In genomic region chr16:29734324-29734723, GRCm38 (mm10) we compare ENCODE assay signal across 8 mouse cellular contexts.
DNase-seq lines count a peak whose midpoint lies in the region; ATAC-seq and TF ChIP-seq lines count a peak whose summit lies in the region.

No protein-coding gene starts in this region.

- H3K9ac ChIP-seq in stomach, embryonic 16.5 days (ENCODE audit: low read length), result peak overlapping the region; percentile 64; the same call in 1 of the 2 replicates

- TF ChIP-seq CTCF in layer of hippocampus, adult 2 months (conservative IDR thresholded peaks at IDR 0.05), result peak; percentile 91

- peak overlapping the region; percentile 34; the same call in 1 of the 2 replicates for H3K4me3 ChIP-seq in forebrain, embryonic 10.5 days
- H3K4me3 ChIP-seq in layer of hippocampus, adult 2 months, result no peak overlapping the region
- no peak overlapping the region for H3K4me3 ChIP-seq in stomach, embryonic 16.5 days (replicated peaks; ENCODE audit: low read length)

- peak overlapping the region; percentile 42 for H3K4me2 ChIP-seq in stomach, embryonic 16.5 days (ENCODE audit: low read depth, low read length)

- no peak for DNase-seq in frontal cortex, postnatal 14 days (ENCODE audit: low spot score in 2 of 2)
- peak; percentile 72 for DNase-seq in adrenal gland, postnatal 14 days
- peak; percentile 62 for DNase-seq in forebrain, embryonic 10.5 days (ENCODE audit: extremely low spot score, low spot score)
- DNase-seq in heart, postnatal 4 days, result peak; percentile 75
- peak; percentile 55 to 57 for DNase-seq in layer of hippocampus, adult 2 months (ENCODE audit: low spot score in 2 of 2)

- peaks cover 49% of the 10 kb centered on the region for H3K4me1 ChIP-seq in forebrain, embryonic 10.5 days
- H3K4me1 ChIP-seq in stomach, embryonic 16.5 days (ENCODE audit: control insufficient read depth, insufficient read depth, low read length), result peaks cover 20% of the 10 kb centered on the region

- H3K36me3 ChIP-seq in forebrain, embryonic 10.5 days (replicated peaks), result no peaks in the 10 kb centered on the region
- H3K36me3 ChIP-seq in stomach, embryonic 16.5 days (ENCODE audit: control insufficient read depth, insufficient read depth, low read length), result no peaks in the 10 kb centered on the region

- peak; percentile 85 for ATAC-seq in frontal cortex, adult (ENCODE audit: low TSS enrichment)
- ATAC-seq in megakaryocyte progenitor cell, adult 5-6 weeks (replicated peaks; ENCODE audit: poor library complexity), result peak; percentile 62
- ATAC-seq in stomach, embryonic 16.5 days (ENCODE audit: insufficient read depth, low FRiP score), result peak; percentile 83

- H3K27ac ChIP-seq in forebrain, embryonic 10.5 days, result peak overlapping the region; percentile 80
- H3K27ac ChIP-seq in layer of hippocampus, adult 2 months, result 0 out of 2 replicates have a peak overlapping the region, but pooled peaks have one; percentile 41
- peak overlapping the region; percentile 76 for H3K27ac ChIP-seq in stomach, embryonic 16.5 days (ENCODE audit: low read length)

- peaks cover 96% of the 10 kb centered on the region for H3K27me3 ChIP-seq in forebrain, embryonic 10.5 days (ENCODE audit: poor library complexity, severe bottlenecking)
- no peaks in the 10 kb centered on the region for H3K27me3 ChIP-seq in stomach, embryonic 16.5 days (ENCODE audit: control insufficient read depth, insufficient read depth, low read length)

- H3K9me3 ChIP-seq in forebrain, embryonic 10.5 days, result no peaks in the 10 kb centered on the region
- H3K9me3 ChIP-seq in stomach, embryonic 16.5 days (replicated peaks; ENCODE audit: control insufficient read depth, low read length), result no peaks in the 10 kb centered on the region

- 4% methylated on average over 1 of the region's 1 CpGs for WGBS in forebrain, embryonic 10.5 days
- WGBS in stomach, embryonic 16.5 days, result 8% methylated on average over 1 of the region's 1 CpGs

Comparison
In these comparisons a context has a peak if more than half of its experiments do, and no peak if none do; other contexts are left out.
1. DNase-seq: peak in adrenal gland, postnatal 14 days (single experiment), forebrain, embryonic 10.5 days (single experiment), heart, postnatal 4 days (single experiment) and layer of hippocampus, adult 2 months (2 of 2); none in frontal cortex, postnatal 14 days (0 of 2).
2. Peak in every context shown above with its lines, with median percentiles within 50 percentile points of each other: ATAC-seq and H3K27ac ChIP-seq.